Mouse (Mus musculus): ENCODE data around the gene Ppp1r13b. TPM values are rescaled to one million over a fixed set of nuclear protein-coding genes. Genes with fewer than 3 reads are reported as not detected.

The Ppp1r13b gene
- total RNA-seq, 2 experiments from 2014 or later, result 9.5 to 13.4 TPM

DNA sequence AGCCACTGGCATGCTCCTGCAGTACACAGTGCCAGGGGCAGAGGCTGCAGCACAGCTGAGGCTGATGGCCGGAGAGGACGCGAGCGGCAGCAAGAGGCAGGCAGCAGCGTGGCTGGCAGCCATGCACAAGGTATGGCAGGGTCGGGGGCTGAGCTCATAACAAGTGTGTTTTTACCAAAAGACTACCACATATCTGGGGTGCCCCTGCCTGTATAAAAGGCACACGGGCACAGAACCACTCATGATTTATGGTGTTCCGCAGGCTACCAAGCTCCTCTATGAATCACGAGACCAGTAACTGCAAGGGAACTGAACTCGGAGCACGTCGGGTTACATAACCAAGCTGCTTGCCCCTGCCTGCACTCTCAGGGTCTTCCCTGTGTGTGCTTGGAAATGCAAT, 80.4 kb downstream of the Ppp1r13b start:
- no peak for DNase-seq

GRCm38 (mm10) chr12:111821931-111822330, 86.0 kb downstream of the Ppp1r13b start:
- DNase-seq, result no peak

DNA sequence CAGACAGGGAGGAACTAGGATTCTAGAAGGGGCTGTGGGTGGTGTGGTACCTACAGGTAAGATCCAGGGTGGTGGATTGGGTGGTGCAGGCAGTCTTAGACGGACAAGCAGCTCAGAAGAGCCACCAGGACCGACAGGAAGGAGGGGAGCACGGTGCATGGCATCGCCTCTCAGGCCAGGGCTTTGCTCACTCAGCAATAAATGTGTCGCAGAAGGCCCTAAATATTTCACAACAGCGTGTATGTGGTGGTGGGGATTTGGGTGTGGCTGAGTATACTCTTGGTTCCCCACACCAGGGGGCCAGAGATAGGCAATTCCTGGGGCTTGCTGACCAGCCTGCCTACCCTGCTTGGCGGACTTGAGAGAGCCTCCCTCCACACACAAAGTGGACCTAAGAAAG, 87.2 kb downstream of the Ppp1r13b start:
- DNase-seq, result no peak

- DNase-seq, result no peak
These were observed 88.0 kb downstream of the Ppp1r13b start for GRCm38 (mm10) chr12:111819936-111820335.

DNA sequence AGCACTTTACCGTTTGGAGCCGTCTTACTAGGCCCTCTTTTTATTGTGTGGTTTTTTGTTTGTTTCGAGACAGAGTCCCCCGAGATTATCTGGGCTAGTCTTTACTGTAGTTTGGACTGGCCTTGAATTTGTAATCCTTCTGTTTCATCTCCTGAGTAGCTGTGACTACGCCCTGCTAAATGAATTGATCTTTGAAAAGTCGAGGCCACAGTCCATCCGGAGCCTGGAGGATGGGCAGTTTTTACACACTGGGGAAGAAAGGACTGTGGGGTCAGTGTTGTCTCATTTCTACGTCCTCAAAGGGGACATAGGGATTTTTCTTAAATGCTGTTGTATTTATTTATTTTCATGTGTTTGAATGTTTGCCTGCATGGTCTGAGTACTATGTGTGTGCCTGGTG, 89.9 kb downstream of the Ppp1r13b start:
- no peak for DNase-seq

DNA sequence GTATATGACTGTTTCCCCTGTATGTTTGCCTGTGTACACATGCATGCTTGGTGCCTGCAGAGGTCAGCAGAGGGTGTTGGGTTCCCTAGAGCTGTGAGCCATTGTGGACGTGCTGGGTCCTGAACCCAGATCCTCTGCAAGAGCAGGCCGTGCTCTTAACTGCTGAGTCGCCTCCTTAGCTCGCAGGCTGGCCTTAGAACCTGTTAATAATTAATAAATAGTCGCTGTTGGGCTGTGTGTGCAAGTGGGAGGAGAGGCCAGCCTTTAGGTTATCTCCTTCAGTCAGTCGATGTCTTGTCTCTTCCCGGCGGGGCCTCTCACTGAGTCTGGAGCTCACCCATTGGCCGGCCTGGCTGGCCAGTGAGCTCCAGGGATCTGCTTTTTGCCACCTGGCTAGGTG, 90.9 kb downstream of the Ppp1r13b start:
- DNase-seq, result no peak

GRCm38 (mm10) chr12:111816528-111816927, 91.4 kb downstream of the Ppp1r13b start:
- no peak for DNase-seq

- no peak for DNase-seq
These were observed 92.8 kb downstream of the Ppp1r13b start for GRCm38 (mm10) chr12:111814769-111815762.

GRCm38 (mm10) chr12:111813766-111814617, 93.9 kb downstream of the Ppp1r13b start, which contains the start of the genes Xrcc3 and Zfyve21:
Gene Xrcc3, minus strand, starts transcription at chr12:111813873.
Gene Zfyve21, plus strand, starts transcription at chr12:111814170.
- DNase-seq, result peak; percentile 91

GRCm38 (mm10) chr12:111813111-111813765, 94.7 kb downstream of the Ppp1r13b start:
- DNase-seq, result peak; percentile 49

DNA sequence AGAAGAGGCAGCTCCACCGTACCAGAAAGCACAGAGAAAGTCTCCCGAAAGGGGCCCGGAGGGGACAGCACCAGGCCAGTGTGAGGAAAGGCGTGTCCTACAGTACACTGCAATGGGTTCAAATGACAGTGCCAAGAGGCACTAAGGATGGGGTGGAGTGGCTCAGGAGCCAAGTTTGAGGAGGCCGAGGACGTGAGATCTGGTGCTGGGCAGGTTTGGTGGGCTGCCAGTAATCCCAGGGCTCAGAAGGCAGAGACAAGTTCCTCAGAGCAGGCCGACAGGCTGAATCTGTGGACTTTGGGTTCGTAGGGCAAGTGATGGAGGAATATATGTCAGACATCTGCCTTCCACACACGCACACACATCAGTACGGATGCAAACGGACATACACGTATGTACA, 95.3 kb downstream of the Ppp1r13b start:
- DNase-seq, result no peak

GRCm38 (mm10) chr12:111812075-111812474, 95.8 kb downstream of the Ppp1r13b start:
- DNase-seq, result no peak

DNA sequence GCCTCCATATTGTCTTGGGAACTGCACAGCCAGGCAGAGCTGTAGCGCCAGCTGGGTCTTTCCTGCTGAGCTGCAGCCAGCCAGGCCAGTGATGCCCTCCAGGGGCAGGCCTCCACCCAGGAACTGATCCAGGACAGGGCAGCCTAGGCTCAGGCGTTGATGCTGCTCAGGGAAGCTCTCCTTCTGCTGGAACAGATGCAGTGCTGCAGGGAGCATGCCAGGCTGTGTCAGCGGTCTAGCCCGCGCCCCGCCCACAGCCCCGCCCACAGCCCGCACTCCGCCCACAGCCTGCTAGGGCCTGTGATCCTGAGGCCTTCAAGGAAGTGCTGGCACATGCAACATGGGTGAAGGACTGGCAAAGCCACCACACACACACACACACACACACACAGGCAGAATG, 98.1 kb downstream of the Ppp1r13b start:
- peak; percentile 88 for DNase-seq

DNA sequence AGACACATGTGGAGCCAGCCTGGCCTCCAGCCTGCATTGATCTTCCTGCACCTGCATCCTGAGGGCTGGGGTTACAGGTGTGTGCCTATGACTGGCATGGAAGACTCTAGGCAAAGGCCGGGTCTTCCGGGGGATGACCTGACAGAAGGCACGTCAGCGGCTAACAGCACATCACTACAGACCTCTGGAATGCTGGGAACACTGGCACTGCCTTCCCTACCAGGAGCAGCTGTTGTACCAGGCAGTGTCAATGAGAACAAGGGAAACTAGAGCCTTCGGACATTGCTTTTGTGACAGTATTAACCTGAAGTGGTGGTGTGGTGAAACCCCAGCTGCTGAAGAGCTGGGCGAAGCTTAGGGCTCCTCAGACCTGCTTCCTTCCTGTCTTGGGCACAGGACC, 99.1 kb downstream of the Ppp1r13b start:
- no peak for DNase-seq

- no peak for DNase-seq
These were observed 104.4 kb downstream of the Ppp1r13b start for GRCm38 (mm10) chr12:111803538-111803937.

GRCm38 (mm10) chr12:111800459-111801183, 107.3 kb downstream of the Ppp1r13b start:
- no peak for DNase-seq

DNA sequence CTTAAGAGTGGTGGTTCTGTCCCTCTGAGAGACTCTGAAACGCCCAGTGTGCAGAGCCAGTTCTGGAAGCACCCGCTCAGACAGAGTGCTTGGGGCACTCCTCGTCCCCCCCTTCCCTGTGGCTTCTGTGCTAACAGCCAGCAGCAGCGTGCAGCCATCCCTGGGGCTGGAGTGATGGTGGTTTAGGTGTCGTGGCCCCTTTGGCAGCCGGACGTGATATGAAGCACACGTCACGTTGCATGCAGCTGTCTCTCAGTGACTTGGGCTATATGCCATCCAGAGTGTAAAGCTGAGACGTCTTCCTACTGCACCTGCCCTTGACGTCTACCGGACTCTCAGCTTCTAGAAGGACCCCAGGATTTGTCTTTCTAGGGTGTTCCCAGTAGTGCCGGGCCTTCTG, 109.4 kb downstream of the Ppp1r13b start:
- no peak for DNase-seq

GRCm38 (mm10) chr12:111797251-111797650, 110.7 kb downstream of the Ppp1r13b start:
- DNase-seq, result no peak

DNA sequence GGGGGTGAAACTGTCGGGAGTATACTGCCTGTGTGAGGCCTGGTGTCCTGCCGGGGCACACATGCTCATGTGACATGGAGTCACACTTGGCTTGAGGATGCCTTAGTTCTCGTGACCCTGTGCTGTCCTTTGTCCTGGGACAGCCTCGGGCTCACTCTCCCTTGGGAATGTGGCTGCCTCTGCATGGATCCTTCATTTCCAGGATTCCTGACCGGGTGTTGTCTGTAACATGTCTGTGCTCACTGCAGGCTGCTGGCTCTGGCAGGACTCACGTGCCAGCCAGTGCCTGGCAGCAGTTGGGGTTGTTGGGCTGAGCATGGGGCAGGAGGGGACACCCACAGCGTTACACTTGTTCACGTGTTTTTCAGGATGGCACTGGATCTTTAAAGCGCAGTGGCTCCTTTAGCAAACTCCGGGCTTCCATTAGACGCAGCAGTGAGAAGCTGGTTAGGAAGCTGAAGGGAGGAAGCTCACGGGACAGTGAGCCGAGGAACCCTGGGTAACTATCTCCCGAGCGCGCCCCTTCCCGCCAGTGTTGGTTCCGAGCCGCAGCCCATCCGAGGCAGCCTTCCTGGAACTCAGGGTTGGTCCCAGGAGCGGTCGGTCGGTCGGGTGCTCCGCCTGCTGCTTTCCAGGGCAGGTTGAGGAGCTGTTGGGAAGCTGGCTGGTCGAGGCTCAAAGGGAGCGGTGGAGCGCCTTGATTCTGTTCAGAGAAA, 112.6 kb downstream of the Ppp1r13b start:
- DNase-seq, result no peak

GRCm38 (mm10) chr12:111794526-111795179, 113.3 kb downstream of the Ppp1r13b start:
- no peak for DNase-seq
